Mouse (Mus musculus): ENCODE measurements around the gene Fam173b.

DNA sequence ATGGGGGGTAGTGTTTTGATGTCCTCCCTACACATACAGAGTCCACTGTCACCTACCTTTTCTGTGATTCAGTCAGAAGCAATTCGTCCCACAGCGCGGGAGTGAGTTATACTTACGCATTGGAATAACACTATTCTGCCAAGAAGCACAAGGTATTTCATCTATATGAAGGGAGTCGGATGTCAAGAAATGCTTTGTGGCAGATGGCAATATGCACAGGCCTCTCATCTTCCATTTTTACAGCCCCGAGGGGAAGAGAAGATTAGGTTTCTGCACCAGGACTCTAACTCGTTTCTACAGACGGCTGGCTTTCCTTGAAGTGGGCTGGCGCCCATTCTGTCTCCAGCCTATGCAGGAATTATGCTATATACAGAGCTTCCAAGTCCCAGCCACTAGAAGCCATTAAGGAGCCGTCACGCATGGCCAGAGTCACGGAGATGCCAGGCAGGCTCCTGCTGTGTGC lies 29.8 kb downstream of the Fam173b start:
- TF ChIP-seq CTCF (IDR thresholded peaks at IDR 0.05; ENCODE audit: control insufficient read depth, insufficient read depth, insufficient read length) (no peak), CEBPB (IDR thresholded peaks at IDR 0.05; ENCODE audit: low read depth) (no peak), MYOD1 (IDR thresholded peaks at IDR 0.05; ENCODE audit: control insufficient read depth, insufficient read length, low read depth) (no peak), MYOG (IDR thresholded peaks at IDR 0.05; ENCODE audit: control insufficient read depth, extremely low read depth, insufficient read length) (no peak), USF1 (IDR thresholded peaks at IDR 0.05; ENCODE audit: low read depth) (no peak)

All from C2C12 (cell line).